ENCODE assay signal across 8 mouse cellular contexts in the genomic region with DNA sequence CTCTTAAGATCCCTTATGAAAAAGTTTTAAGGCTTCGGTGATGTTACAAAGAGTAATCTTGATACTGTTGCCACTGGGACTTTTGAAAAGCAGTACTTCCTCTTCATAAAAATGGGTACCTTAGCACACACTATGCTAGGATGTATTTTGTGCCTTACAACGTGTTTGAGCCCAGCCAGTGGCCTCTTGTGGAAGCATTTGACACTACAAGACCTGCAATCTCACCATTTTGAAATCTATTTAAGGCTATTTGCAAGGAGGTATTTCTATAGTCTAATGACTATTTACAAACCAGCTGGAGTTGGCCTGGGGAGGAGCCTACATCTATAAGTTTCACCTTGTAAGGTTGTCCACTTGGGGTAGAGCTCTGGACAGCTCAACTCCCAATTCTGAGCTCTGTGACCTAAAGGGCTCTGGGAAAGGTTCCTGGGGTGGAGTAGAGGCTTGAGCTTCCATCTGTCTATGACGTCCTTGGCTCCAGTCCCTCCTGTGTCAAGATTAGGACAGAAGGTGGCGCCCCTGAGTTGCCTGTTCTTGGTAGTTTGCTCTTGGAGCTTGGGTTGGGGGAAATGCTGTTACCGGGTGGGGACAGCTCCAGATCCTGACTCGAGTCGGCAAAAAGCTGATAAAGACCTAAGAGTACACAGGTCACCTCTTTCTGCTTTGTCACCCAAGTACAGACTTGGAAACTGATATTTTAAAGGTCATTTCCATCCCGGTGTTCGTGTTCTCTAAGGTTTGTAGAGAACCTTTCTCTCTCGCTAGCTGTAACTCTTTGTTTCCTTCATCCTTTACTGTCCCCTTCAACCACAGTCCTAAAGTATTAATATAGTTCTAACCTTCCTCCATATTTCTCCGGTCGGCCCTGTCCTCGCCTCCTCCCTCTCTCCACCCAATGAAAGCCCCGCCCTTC. TPM values are rescaled to one million over a fixed set of nuclear protein-coding genes. Genes with fewer than 3 reads are reported as not detected.
DNase-seq lines count a peak whose midpoint lies in the region; ATAC-seq lines count a peak whose summit lies in the region.

No protein-coding gene starts in this region.

- intact Hi-C loops in left cerebral cortex, postnatal 4 days (cut with DNase I): loop anchor here (5.0 kb wide), 1 partner anchor 96 kb away; no protein-coding TSS in a partner anchor

- peak overlapping the region; percentile 92 for H3K27ac ChIP-seq in embryonic facial prominence, embryonic 10.5 days (replicated peaks)
- peak overlapping the region; percentile 97 for H3K27ac ChIP-seq in intestine, embryonic 16.5 days (ENCODE audit: low read length)
- H3K27ac ChIP-seq in midbrain, embryonic 11.5 days (ENCODE audit: low read depth, low read length): no peak overlapping the region

- peak; percentile 78 for ATAC-seq in intestine, embryonic 16.5 days
- peak; percentile 38 for ATAC-seq in midbrain, embryonic 11.5 days (ENCODE audit: low FRiP score)

- peak; percentile 93 for DNase-seq in adrenal gland, postnatal 10 days
- peak; percentile 87 for DNase-seq in embryonic facial prominence, embryonic 10.5 days (ENCODE audit: low spot score)
- DNase-seq in gastrocnemius, postnatal 4 days (ENCODE audit: low spot score in 2 of 2): peak; percentile 77 to 88
- peak; percentile 90 for DNase-seq in left cerebral cortex, postnatal 4 days
- peak; percentile 99 for DNase-seq in midbrain, embryonic 11.5 days (ENCODE audit: low spot score, missing footprints)
- DNase-seq in right cerebral cortex, postnatal 4 days: peak; percentile 84
- peak; percentile 91 for DNase-seq in yolk sac, embryonic 10.5 days (ENCODE audit: low spot score)

- peaks cover 50% of the 10 kb centered on the region for H3K36me3 ChIP-seq in embryonic facial prominence, embryonic 10.5 days (replicated peaks)
- H3K36me3 ChIP-seq in intestine, embryonic 16.5 days (ENCODE audit: control insufficient read depth, insufficient read depth, low read length): peaks cover 26% of the 10 kb centered on the region
- H3K36me3 ChIP-seq in midbrain, embryonic 11.5 days (ENCODE audit: control insufficient read depth, insufficient read depth, low read length): peaks cover 27% of the 10 kb centered on the region

- H3K4me3 ChIP-seq in embryonic facial prominence, embryonic 10.5 days: peak overlapping the region; percentile 90
- H3K4me3 ChIP-seq in intestine, embryonic 16.5 days (ENCODE audit: low read length): peak overlapping the region; percentile 84
- H3K4me3 ChIP-seq in midbrain, embryonic 11.5 days (ENCODE audit: low read depth, low read length): peak overlapping the region; percentile 81

- H3K27me3 ChIP-seq in embryonic facial prominence, embryonic 10.5 days (replicated peaks; ENCODE audit: low read depth, poor library complexity, severe bottlenecking): no peaks in the 10 kb centered on the region
- no peaks in the 10 kb centered on the region for H3K27me3 ChIP-seq in intestine, embryonic 16.5 days (replicated peaks; ENCODE audit: control insufficient read depth, insufficient read depth, low read length)
- H3K27me3 ChIP-seq in midbrain, embryonic 11.5 days (ENCODE audit: control insufficient read depth, insufficient read depth, low read length): no peaks in the 10 kb centered on the region

- H3K9ac ChIP-seq in intestine, embryonic 16.5 days (ENCODE audit: low read depth, low read length): 0 out of 2 replicates have a peak overlapping the region, but pooled peaks have one; percentile 24
- H3K9ac ChIP-seq in midbrain, embryonic 11.5 days (ENCODE audit: low read length): no peak overlapping the region

- WGBS in embryonic facial prominence, embryonic 10.5 days: 9% methylated on average over 14 of the region's 14 CpGs
- WGBS in intestine, embryonic 16.5 days: 8% methylated on average over 14 of the region's 14 CpGs
- 10% methylated on average over 14 of the region's 14 CpGs for WGBS in midbrain, embryonic 11.5 days

- H3K4me1 ChIP-seq in embryonic facial prominence, embryonic 10.5 days: peaks cover 52% of the 10 kb centered on the region
- peaks cover 28% of the 10 kb centered on the region for H3K4me1 ChIP-seq in intestine, embryonic 16.5 days (ENCODE audit: control insufficient read depth, insufficient read depth, low read length)
- peaks cover 27% of the 10 kb centered on the region for H3K4me1 ChIP-seq in midbrain, embryonic 11.5 days (ENCODE audit: control insufficient read depth, insufficient read depth, low read length)

- no peaks in the 10 kb centered on the region for H3K9me3 ChIP-seq in embryonic facial prominence, embryonic 10.5 days
- H3K9me3 ChIP-seq in intestine, embryonic 16.5 days (ENCODE audit: control insufficient read depth, low read length): no peaks in the 10 kb centered on the region
- no peaks in the 10 kb centered on the region for H3K9me3 ChIP-seq in midbrain, embryonic 11.5 days (ENCODE audit: control insufficient read depth, low read length)

- H3K4me2 ChIP-seq in intestine, embryonic 16.5 days (ENCODE audit: low read depth, low read length): peak overlapping the region; percentile 62
- H3K4me2 ChIP-seq in midbrain, embryonic 11.5 days: peak overlapping the region; percentile 85

RNA-seq across cellular contexts. Expression of gene Baz2a, which starts 0.5 kb away (rescaled TPM):
- 10 to 100 TPM; 37.1 to 51.9 TPM for total RNA-seq in adrenal gland, postnatal 10 days (2021)
- polyA plus RNA-seq in embryonic facial prominence, embryonic 10.5 days (2016; fragmentation: Nextera tagmentation; extraction: Ambion mirVana): 14.7 and 17.5 TPM in 2 replicates
- 10 to 100 TPM; 24.4 to 24.8 TPM for total RNA-seq in gastrocnemius, postnatal 4 days (2021)
- polyA plus RNA-seq in intestine, embryonic 16.5 days (2015; fragmentation: Nextera tagmentation; extraction: Ambion mirVana): 9.6 and 10.1 TPM in 2 replicates
- total RNA-seq in left cerebral cortex, postnatal 4 days (2021): 10 to 100 TPM; 34.5 to 36.2 TPM
- polyA plus RNA-seq in midbrain, embryonic 11.5 days (2014; fragmentation: Nextera tagmentation; extraction: Ambion mirVana): 20.2 and 21.0 TPM in 2 replicates

RNA-seq across cellular contexts. Expression of gene Atp5b, which starts 7.8 kb away (rescaled TPM):
- 1,000 to 10,000 TPM; 4,995 to 5,524 TPM for total RNA-seq in adrenal gland, postnatal 10 days (2021)
- polyA plus RNA-seq in embryonic facial prominence, embryonic 10.5 days (2016; fragmentation: Nextera tagmentation; extraction: Ambion mirVana): 2,197 and 2,277 TPM in 2 replicates
- total RNA-seq in gastrocnemius, postnatal 4 days (2021): 1,000 to 10,000 TPM; 3,386 to 3,414 TPM
- 3,551 and 3,599 TPM in 2 replicates for polyA plus RNA-seq in intestine, embryonic 16.5 days (2015; fragmentation: Nextera tagmentation; extraction: Ambion mirVana)
- 1,000 to 10,000 TPM; 1,302 to 1,309 TPM for total RNA-seq in left cerebral cortex, postnatal 4 days (2021)
- 2,316 and 2,383 TPM in 2 replicates for polyA plus RNA-seq in midbrain, embryonic 11.5 days (2014; fragmentation: Nextera tagmentation; extraction: Ambion mirVana)

RNA-seq across cellular contexts. Expression of gene Ptges3, which starts 32.2 kb away (rescaled TPM):
- total RNA-seq in adrenal gland, postnatal 10 days (2021): 100 to 1,000 TPM; 138 to 142 TPM
- polyA plus RNA-seq in embryonic facial prominence, embryonic 10.5 days (2016; fragmentation: Nextera tagmentation; extraction: Ambion mirVana): 711 and 729 TPM in 2 replicates
- 100 to 1,000 TPM; 108 to 110 TPM for total RNA-seq in gastrocnemius, postnatal 4 days (2021)
- 371 and 401 TPM in 2 replicates for polyA plus RNA-seq in intestine, embryonic 16.5 days (2015; fragmentation: Nextera tagmentation; extraction: Ambion mirVana)
- 100 to 1,000 TPM; 179 to 184 TPM for total RNA-seq in left cerebral cortex, postnatal 4 days (2021)
- 686 and 692 TPM in 2 replicates for polyA plus RNA-seq in midbrain, embryonic 11.5 days (2014; fragmentation: Nextera tagmentation; extraction: Ambion mirVana)

RNA-seq across cellular contexts. Expression of gene Naca, which starts 55.5 kb away (rescaled TPM):
- total RNA-seq in adrenal gland, postnatal 10 days (2021): 100 to 1,000 TPM; 694 to 716 TPM
- polyA plus RNA-seq in embryonic facial prominence, embryonic 10.5 days (2016; fragmentation: Nextera tagmentation; extraction: Ambion mirVana): 907 and 927 TPM in 2 replicates
- 100 to 1,000 TPM; 673 TPM for total RNA-seq in gastrocnemius, postnatal 4 days (2021)
- 686 and 732 TPM in 2 replicates for polyA plus RNA-seq in intestine, embryonic 16.5 days (2015; fragmentation: Nextera tagmentation; extraction: Ambion mirVana)
- total RNA-seq in left cerebral cortex, postnatal 4 days (2021): 100 to 1,000 TPM; 481 to 496 TPM
- polyA plus RNA-seq in midbrain, embryonic 11.5 days (2014; fragmentation: Nextera tagmentation; extraction: Ambion mirVana): 915 and 936 TPM in 2 replicates
